Mouse (Mus musculus): ENCODE results near the gene Lax1.
"Not testable (repeated sequence)": the region's sequence is repeated elsewhere in the genome, so short reads cannot be mapped to it uniquely, and the experiment has no call there.

Gene Lax1

DNA sequence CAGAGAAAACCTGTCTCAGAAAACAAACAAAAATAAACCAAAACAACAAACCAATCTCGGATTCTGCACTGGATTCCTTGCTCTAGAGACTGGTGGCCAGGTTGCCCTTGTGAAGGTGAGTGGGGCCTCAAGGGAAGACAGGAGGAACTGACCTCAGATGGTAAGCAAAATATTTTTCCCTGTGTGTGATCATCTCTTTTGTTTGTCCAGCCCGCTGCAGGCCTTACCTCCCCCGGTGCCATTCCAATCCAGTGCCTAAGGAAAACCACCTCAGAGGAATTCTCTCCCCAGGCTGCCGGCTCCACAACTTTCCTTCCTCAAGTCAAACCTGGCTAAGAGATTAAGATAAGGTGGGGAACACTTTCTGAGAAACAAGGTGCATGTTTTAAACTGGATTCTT, 2.3 kb upstream of the Lax1 start:
- ATAC-seq (ENCODE audit: insufficient number of reproducible peaks, low FRiP score, low TSS enrichment), result no peak

GRCm38 (mm10) chr1:133691046-133691445, 1.1 kb upstream of the Lax1 start:
- ATAC-seq (ENCODE audit: insufficient number of reproducible peaks, low FRiP score, low TSS enrichment), result no peak

DNA sequence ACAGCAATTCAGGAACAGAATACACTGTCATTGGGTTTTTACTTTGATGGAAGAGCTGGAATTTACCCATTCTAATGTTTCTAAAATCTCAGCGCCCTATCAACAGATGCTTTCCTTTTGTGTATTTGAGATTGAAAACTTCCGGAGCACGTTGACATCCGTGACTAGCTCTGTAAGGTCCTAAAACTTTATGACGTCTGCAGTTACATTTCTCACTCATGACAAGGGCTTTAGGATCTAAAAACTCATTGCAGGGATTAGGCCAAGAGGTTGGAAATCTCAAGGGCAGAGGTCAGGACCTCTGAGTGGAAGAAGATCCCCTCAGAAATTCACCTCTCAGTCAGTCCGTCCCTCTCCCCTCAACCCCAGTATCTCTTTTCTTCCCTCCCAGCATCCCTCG, 1.6 kb downstream of the Lax1 start:
- ATAC-seq (ENCODE audit: insufficient number of reproducible peaks, low FRiP score, low TSS enrichment), result no peak

GRCm38 (mm10) chr1:133685749-133686519, 4.0 kb downstream of the Lax1 start:
- no peak for ATAC-seq (ENCODE audit: insufficient number of reproducible peaks, low FRiP score, low TSS enrichment)

DNA sequence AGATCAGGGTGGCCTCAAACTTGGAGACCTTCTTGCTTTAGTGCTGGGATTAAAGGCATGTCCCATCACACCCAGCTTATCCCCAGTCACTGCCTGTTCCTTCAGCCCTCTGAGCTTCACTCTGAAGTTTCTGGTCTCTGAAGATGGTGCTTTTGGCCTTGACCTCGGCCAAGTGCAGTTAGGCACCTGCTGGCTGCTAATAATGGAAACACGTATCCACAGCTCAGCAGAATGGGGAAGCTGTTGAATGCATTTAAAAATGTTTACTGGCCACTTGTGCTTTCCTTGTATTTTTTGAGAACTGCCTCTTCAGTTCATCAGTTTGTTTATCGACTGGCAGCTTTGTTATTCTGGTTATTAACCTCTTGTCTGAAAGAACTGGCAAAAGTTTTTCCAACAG, 18.1 kb downstream of the Lax1 start:
- no peak for ATAC-seq (ENCODE audit: insufficient number of reproducible peaks, low FRiP score, low TSS enrichment)

DNA sequence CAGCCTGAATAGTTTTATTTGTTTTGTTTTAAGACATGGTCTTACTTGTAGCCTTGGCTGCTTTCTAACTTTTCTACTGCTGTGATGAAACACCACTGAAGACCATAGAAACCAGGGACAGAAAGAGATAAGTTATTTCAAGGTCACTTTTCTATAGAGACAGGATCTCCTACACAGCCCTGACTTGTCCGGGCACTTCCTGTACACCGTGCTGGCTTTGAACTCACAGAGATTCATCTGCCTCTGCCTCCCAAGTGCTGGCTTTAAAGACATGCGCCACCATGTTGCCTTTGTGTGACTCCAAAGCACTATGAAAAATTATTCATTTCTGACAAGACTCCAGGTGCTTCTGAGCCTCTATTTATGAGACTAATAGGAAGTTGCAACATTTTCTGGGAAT, 18.6 kb downstream of the Lax1 start:
- ATAC-seq (ENCODE audit: insufficient number of reproducible peaks, low FRiP score, low TSS enrichment), result no peak

- no peak for ATAC-seq (ENCODE audit: insufficient number of reproducible peaks, low FRiP score, low TSS enrichment)
Observed at GRCm38 (mm10) chr1:133670776-133671175, 19.1 kb downstream of the Lax1 start.

- ATAC-seq (ENCODE audit: insufficient number of reproducible peaks, low FRiP score, low TSS enrichment), result no peak
Observed at GRCm38 (mm10) chr1:133670190-133670589, 19.7 kb downstream of the Lax1 start.

GRCm38 (mm10) chr1:133668618-133669017, 21.3 kb downstream of the Lax1 start:
- ATAC-seq (ENCODE audit: insufficient number of reproducible peaks, low FRiP score, low TSS enrichment), result no peak

GRCm38 (mm10) chr1:133667721-133668120, 22.2 kb downstream of the Lax1 start:
- no peak for ATAC-seq (ENCODE audit: insufficient number of reproducible peaks, low FRiP score, low TSS enrichment)

DNA sequence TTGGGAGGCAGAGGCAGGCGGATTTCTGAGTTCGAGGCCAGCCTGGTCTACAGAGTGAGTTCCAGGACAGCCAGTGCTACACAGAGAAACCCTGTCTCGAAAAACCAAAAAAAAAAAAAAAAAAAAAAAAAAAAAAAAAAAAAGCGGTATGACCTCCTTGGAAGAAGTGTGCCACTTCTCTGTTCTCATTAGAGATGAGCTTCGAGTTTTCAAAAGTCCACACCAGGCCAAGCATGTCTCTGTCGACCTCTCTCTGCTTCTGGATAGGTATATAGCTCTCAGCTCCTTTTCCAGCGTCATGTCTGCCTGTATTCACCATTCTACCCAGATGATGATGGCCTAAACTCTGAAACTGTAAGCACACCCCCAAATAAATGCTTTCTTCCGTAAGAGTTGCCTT, 24.2 kb downstream of the Lax1 start:
- not testable (repeated sequence) for ATAC-seq (ENCODE audit: insufficient number of reproducible peaks, low FRiP score, low TSS enrichment)

DNA sequence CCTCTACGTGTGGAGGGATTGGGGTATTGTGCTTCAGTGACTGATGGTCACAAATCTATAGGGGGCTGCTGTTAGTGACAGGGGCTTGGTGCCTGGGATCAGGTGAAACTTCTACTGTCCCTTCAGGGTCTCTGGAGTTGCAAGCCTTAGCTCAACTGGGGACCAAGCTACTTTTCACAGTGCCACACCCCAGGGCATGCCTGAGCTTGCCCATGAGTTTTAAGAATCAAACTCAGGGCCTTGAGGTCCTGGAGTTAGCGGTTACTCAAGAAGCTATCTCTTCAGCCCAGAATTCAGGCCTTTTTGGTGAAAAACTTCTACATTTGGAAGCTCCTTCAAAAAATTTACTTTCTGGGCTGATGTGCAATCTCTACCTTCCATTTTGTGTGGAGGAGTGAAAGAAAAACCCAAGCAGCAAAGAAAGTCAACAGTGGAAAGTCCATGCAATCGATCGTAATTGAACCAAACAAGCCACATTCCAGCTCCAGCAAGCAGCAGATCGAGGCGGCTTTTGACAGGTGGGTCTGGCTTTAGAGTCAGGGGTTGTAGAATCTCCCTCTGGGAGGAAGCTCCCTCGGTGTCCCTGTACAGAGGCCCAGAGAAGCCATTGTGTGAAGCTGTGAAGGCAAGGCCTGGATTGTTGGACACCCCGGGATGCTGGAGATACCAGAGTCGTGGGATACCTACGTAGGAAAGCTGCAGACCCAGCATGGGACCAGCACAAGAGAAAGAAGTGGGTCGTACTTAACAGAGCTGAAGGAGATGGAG, 25.5 kb downstream of the Lax1 start:
- no peak for ATAC-seq (ENCODE audit: insufficient number of reproducible peaks, low FRiP score, low TSS enrichment)

- ATAC-seq (ENCODE audit: insufficient number of reproducible peaks, low FRiP score, low TSS enrichment), result no peak
Observed at GRCm38 (mm10) chr1:133663427-133663826, 26.5 kb downstream of the Lax1 start.

DNA sequence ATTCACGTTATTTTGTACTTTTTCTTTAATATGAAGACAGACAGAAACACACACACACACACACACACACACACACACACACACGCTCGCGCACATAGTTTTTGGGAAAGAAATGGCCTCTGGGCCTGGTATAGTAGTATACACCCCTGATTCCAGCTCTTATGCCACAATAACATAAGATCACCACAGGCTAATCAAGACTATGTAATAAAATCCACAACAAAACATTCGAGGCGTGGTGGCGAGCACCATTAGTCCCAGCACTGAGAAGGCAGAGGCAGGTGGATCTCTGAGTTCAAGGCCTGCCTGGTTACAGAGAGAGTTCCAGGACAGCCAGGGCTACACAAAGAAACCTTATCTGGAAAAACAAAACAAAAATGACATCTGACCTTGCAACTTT, 27.0 kb downstream of the Lax1 start:
- ATAC-seq (ENCODE audit: insufficient number of reproducible peaks, low FRiP score, low TSS enrichment), result no peak

- peak; percentile 98 for ATAC-seq (ENCODE audit: insufficient number of reproducible peaks, low FRiP score, low TSS enrichment)
Observed at GRCm38 (mm10) chr1:133661203-133661933, 28.5 kb downstream of the Lax1 start, which contains the start of gene Gm38394. Gene Gm38394, minus strand, starts transcription at chr1:133661318.

GRCm38 (mm10) chr1:133660466-133661202, 29.3 kb downstream of the Lax1 start, which contains the start of gene Zbed6:
Gene Zbed6, minus strand, starts transcription at chr1:133660885.
- ATAC-seq (ENCODE audit: insufficient number of reproducible peaks, low FRiP score, low TSS enrichment), result peak; percentile 57; the same call in 1 of the 2 replicates

DNA sequence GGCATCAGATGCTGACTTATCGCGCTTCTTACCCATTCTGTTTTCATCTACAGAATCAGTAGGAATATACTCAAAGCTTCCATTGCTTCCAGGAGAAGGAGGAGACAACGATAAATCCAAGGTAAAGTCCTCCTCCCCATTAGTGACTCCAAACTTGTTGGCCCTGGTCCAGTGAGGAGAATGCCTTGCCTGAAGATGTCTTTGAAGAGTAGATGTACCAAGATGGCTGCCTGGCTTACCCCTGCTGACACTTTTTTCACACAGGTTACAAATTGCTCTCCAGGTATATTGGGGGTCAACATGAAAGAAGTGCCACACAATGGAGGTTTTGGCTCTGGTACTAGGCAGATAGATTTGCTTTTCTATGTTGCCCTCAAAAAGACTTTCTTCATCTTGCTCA, 31.0 kb downstream of the Lax1 start:
- ATAC-seq (ENCODE audit: insufficient number of reproducible peaks, low FRiP score, low TSS enrichment), result no peak

DNA sequence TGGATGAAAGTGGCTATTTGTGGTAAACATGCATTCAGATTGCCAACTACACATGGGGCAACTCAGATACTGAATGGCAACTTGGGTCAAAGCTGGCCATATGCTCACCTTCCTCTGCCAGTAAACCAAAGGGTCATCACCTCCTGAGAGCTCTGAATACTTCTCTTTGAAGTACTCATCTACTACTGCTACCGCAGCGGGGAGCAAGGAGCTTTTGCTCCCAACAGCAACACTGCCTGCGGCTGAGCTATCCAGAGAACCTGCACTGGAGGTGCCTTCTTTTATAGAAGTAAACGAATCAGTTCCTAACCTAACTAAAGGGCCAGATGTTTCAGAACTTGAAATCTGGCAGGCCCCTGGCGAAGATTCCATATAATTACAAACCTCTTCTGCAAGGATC, 33.1 kb downstream of the Lax1 start:
- ATAC-seq (ENCODE audit: insufficient number of reproducible peaks, low FRiP score, low TSS enrichment), result no peak

- no peak for ATAC-seq (ENCODE audit: insufficient number of reproducible peaks, low FRiP score, low TSS enrichment)
Observed at GRCm38 (mm10) chr1:133653033-133653432, 36.9 kb downstream of the Lax1 start.

Data from cerebellum, adult (tissue).